Mouse (Mus musculus) inflammation-experienced regulatory T-cells, adult 16 weeks (primary cell): Measurements from ENCODE around the gene Dspp. TPM values are rescaled to one million over a fixed set of nuclear protein-coding genes. Genes with fewer than 3 reads are reported as not detected.

Source experiments
- polyA plus RNA-seq: library from polyadenylated mRNA; unstranded; fragments of 100-300 nt; shearing (Covaris generic); gene quantifications from one replicate; pipeline ENCODE4 v1.2.1, GENCODE M21; 2017

Gene Dspp
- not detected for polyA plus RNA-seq

GRCm38 (mm10) chr5:104170412-104170811 is at the start of gene Dspp:
Gene Dspp, plus strand, starts transcription at chr5:104170712.

GRCm38 (mm10) chr5:104202351-104202750 is 31.8 kb downstream of the Dspp start, which contains the start of gene Dmp1:
Gene Dmp1, plus strand, starts transcription at chr5:104202613.

Other genes starting within 250 kb of the Dspp start
- gene Hsd17b13, start 193.3 kb upstream of the Dspp start, polyA plus RNA-seq: not detected
- gene Hsd17b11, start 148.8 kb upstream of the Dspp start, polyA plus RNA-seq: 5.5 TPM
- gene Nudt9, start 124.4 kb upstream of the Dspp start, polyA plus RNA-seq: 23.9 TPM
- not detected for gene Gm17660, start 93.1 kb upstream of the Dspp start, polyA plus RNA-seq
- gene Sparcl1, start 57.0 kb upstream of the Dspp start, polyA plus RNA-seq: not detected
- not detected for gene Dmp1, start 31.9 kb downstream of the Dspp start, polyA plus RNA-seq
- not detected for gene Ibsp, start 128.5 kb downstream of the Dspp start, polyA plus RNA-seq
- gene Mepe, start 154.6 kb downstream of the Dspp start, polyA plus RNA-seq: not detected